Mouse (Mus musculus) lung, adult 2 months (tissue): Measurements from ENCODE around the gene Pdia4. TPM values are rescaled to one million over a fixed set of nuclear protein-coding genes. Genes with fewer than 3 reads are reported as not detected.
"Not testable (repeated sequence)": the region's sequence is repeated elsewhere in the genome, so short reads cannot be mapped to it uniquely, and the experiment has no call there.

Experiments used
- DNase-seq: peaks from one replicate; pipeline ENCODE4 v3.0.0; 2022
- H3K4me1 ChIP-seq: fragments of 200-500 bp; 2 replicates; pipeline ENCODE4 v1.6.1; 2011; ENCODE audit warnings: low read length; ENCODE audit not compliant: control insufficient read depth, insufficient read depth
- H3K4me3 ChIP-seq: fragments of 200-500 bp; replicated peaks from 2 replicates; pipeline ENCODE3; 2011; ENCODE audit warnings: low read depth, mild to moderate bottlenecking, control low read depth, low read length; ENCODE audit errors: extremely low read depth
- CTCF ChIP-seq: fragments of 200-500 bp; IDR thresholded peaks from 2 replicates; pipeline ENCODE4 v1.5.1; 2011; ENCODE audit warnings: mild to moderate bottlenecking, low read length, control low read depth; ENCODE audit not compliant: insufficient read depth
- POLR2A ChIP-seq: fragments of 200-500 bp; IDR thresholded peaks from 2 replicates; pipeline ENCODE4 v1.6.1; 2011; ENCODE audit warnings: low read depth, mild to moderate bottlenecking, control low read depth, low read length, borderline replicate concordance; ENCODE audit errors: extremely low read depth
- WGBS: fragments of 180-500 bp; shearing (Covaris S2); methylation state at CpG from one replicate; pipeline ENCODE4 v1.1.7; 2018; 5-methylcytosine and 5-hydroxymethylcytosine counted together
- polyA plus RNA-seq: library from polyadenylated mRNA; depleted of rRNA; stranded (reverse); fragments of >200 nt; gene quantifications from 2 replicates; pipeline ENCODE4 v1.2.3, GENCODE M21; 2012; rRNA removed

Gene Pdia4
- polyA plus RNA-seq: 24.6 and 40.1 TPM in 2 replicates

- WGBS: under 1% methylated on average over 44 of the region's 44 CpGs
- DNase-seq: peak; percentile 94
- TF ChIP-seq CTCF (no peak), POLR2A (peak; percentile 80; the same call in 1 of the 2 replicates)
- Histone ChIP-seq H3K4me1 (peaks cover 9% of the 10 kb centered on the region; the same call in 1 of the 2 replicates), H3K4me3 (peak within 1 kb of the TSS; percentile 89)
Observed at GRCm38 (mm10) chr6:47813257-47813878, at the start of gene Pdia4. TSS of gene Pdia4 (minus strand) at chr6:47813430.

DNA sequence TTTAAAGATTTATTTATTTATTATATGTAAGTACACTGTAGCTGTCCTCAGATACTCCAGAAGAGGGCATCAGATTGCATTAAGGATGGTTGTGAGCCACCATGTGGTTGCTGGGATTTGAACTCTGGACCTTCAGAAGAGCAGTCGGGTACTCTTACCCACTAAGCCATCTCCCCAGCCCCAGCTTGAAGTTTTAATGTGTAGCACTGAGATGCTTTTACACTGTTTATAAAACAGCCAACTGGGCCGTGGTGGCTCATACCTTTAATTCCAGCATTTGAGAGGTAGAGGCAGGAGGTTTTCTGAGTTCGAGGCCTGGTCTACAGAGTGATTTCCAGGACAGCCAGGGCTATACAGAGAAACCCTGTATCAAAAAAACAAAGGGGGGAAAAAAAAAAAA lies 44.5 kb upstream of the Pdia4 start:
- not testable (repeated sequence) for H3K4me1 ChIP-seq, H3K4me3 ChIP-seq, DNase-seq
- WGBS: 88% methylated on average over 3 of the region's 3 CpGs

- Histone ChIP-seq H3K4me3 (no peak overlapping the region), H3K4me1 (no peaks in the 10 kb centered on the region)
- TF ChIP-seq CTCF: no peak
- no peak for TF ChIP-seq POLR2A
- no peak for DNase-seq
- WGBS: 96% methylated on average over 6 of the region's 6 CpGs
Observed at GRCm38 (mm10) chr6:47857241-47857640, 44.0 kb upstream of the Pdia4 start.

GRCm38 (mm10) chr6:47845779-47846178 lies 32.5 kb upstream of the Pdia4 start:
- H3K4me1 ChIP-seq: no peaks in the 10 kb centered on the region
- no peak overlapping the region for H3K4me3 ChIP-seq
- no peak for TF ChIP-seq CTCF
- no peak for TF ChIP-seq POLR2A
- no peak for DNase-seq

DNA sequence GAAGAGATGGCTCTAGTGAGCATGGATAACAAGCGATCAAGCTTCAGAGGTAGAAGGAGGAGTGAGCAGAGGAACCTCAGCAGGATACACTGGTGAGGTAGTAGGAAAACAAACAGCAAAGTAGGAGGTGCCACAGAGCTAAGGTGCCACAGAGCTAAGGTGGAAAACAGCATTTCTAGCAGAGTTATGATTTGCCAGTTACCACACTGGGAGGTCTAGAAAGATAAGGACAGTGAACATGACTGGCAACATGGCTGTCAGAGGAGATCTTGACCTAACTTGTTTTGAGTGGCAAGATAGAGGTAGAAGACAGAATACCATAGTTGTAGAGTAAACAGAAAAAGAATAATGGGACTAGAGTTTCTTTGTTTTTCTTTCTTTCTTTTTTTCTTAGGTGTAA lies 29.1 kb upstream of the Pdia4 start:
- WGBS: 90% methylated on average over 1 of the region's 1 CpGs
- no peak for DNase-seq
- no peak for TF ChIP-seq CTCF
- TF ChIP-seq POLR2A: no peak
- peaks cover 3% of the 10 kb centered on the region; the same call in 1 of the 2 replicates for H3K4me1 ChIP-seq
- no peak overlapping the region for H3K4me3 ChIP-seq

- no peak for DNase-seq
- Histone ChIP-seq H3K4me3 (no peak overlapping the region), H3K4me1 (peaks cover 5% of the 10 kb centered on the region)
- 90% methylated on average over 2 of the region's 2 CpGs for WGBS
- TF ChIP-seq CTCF (no peak), POLR2A (no peak)
Observed at GRCm38 (mm10) chr6:47841831-47842230, 28.6 kb upstream of the Pdia4 start.

DNA sequence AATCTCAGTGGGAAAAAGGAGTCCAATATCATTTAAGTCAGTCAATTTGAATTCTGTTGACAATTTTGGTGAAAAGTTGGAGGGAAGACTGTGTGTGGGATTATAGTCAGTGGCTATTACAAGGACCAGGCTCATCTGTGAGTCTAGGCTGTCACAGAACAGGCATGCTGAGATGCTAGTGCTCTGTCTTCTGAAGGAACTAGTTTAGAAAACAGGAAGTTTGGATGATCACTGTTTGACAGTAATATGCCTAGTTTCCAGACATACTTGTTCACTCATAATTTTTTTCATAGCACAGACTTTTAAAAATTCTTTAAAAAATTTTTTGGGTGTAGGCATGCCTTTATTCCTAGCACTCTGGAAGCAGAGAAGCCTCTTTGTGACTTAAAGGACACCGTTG lies 27.8 kb upstream of the Pdia4 start:
- 95% methylated on average over 1 of the region's 1 CpGs for WGBS
- no peak for TF ChIP-seq POLR2A
- no peak for TF ChIP-seq CTCF
- peaks cover 5% of the 10 kb centered on the region for H3K4me1 ChIP-seq
- DNase-seq: no peak
- no peak overlapping the region for H3K4me3 ChIP-seq

- 35% methylated on average over 2 of the region's 2 CpGs for WGBS
- no peak for TF ChIP-seq CTCF
- TF ChIP-seq POLR2A: no peak
Observed at GRCm38 (mm10) chr6:47837630-47838029, 24.4 kb upstream of the Pdia4 start.

DNA sequence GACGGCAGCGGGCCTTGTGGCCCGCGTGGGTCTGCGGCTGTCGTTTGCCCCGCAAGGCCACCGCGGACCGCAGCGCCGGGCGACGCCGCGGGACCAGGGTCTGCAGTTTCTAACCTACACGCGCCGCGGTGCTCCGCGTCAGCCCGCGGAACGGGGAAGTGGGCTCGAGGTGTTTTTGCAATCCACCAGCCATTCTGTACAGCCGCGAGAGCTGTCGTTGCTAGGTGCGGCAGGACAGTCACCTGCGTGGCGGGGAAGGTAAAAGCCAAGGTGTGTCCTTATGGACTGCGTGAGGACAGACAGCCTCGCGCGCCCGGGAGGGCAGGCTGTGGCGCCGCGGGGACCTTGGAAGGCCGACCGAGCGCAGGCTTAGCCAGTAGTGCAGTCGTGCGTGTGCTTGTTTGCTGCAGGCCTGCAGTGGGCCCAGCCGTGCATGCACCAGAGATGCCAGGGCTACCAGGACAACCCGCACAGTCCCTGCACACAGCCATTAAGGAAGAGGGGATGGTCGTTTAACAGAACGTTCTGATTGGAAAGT lies 22.8 kb upstream of the Pdia4 start:
- peak overlapping the region; percentile 81 for H3K4me3 ChIP-seq
- no peak for TF ChIP-seq POLR2A
- WGBS: under 1% methylated on average over 49 of the region's 49 CpGs
- peak; percentile 68 for DNase-seq
- H3K4me1 ChIP-seq: peaks cover 5% of the 10 kb centered on the region

More at GRCm38 (mm10) chr6:47837630-47838029, 24.4 kb upstream of the Pdia4 start:
- Histone ChIP-seq H3K4me3 (no peak overlapping the region), H3K4me1 (peaks cover 5% of the 10 kb centered on the region)
- DNase-seq: no peak

GRCm38 (mm10) chr6:47835482-47835983 lies 22.3 kb upstream of the Pdia4 start, which contains the start of gene Zfp398:
TSS of gene Zfp398 (plus strand) at chr6:47835661.
- under 1% methylated on average over 52 of the region's 52 CpGs for WGBS
- peak; percentile 94 for DNase-seq
- TF ChIP-seq CTCF (peak; percentile 46; the same call in 1 of the 2 replicates), POLR2A (peak; percentile 61; the same call in 1 of the 2 replicates)
- H3K4me3 ChIP-seq: peak within 1 kb of the TSS; percentile 81
- peaks cover 5% of the 10 kb centered on the region for H3K4me1 ChIP-seq
